Mouse (Mus musculus) cortical plate, adult 2 months (tissue): ENCODE data around the gene Pik3c2b.

Experiments
- CTCF ChIP-seq: fragments of 200-500 bp; IDR thresholded peaks from 2 replicates; pipeline ENCODE4 v1.5.1; 2011; ENCODE audit warnings: mild to moderate bottlenecking, control low read depth, low read length; ENCODE audit not compliant: insufficient read depth; ENCODE audit errors: extremely low read depth
- POLR2A ChIP-seq: fragments of 200-500 bp; IDR thresholded peaks from 2 replicates; pipeline ENCODE4 v1.6.1; 2011; ENCODE audit warnings: mild to moderate bottlenecking, low read length, control low read depth; ENCODE audit not compliant: insufficient read depth; ENCODE audit errors: extremely low read depth

DNA sequence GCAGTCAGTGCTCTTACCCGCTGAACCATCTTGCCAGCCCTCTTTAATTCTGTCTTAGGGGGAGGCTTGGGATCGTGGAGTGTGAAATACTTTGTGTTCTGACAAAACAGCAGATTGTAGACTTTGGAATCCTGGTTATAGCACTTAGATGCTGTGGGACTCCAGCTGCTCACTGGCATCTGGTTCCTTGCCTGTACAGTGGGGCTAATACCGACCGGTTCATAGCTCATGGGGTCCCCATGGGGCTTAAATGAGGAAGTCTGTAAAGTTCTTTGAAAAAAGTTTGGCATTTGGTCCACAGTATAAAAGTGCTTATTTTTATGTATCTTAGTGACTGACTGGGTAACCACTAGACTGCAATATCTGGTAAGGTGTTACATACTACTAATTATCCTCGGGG, 90.3 kb downstream of the Pik3c2b start:
- TF ChIP-seq CTCF (no peak), POLR2A (no peak)
